Mouse (Mus musculus) spleen, postnatal 36 days (tissue): Measurements from ENCODE around the gene Bach2.

Experiments used
- DNase-seq, 2 experiments: peaks; one replicate each; pipeline ENCODE4 v3.0.0; 2022; ENCODE audit warnings: low spot score in 2 of 2, mixed read lengths in 1 of 2

Bach2 gene

GRCm38 (mm10) chr4:32327626-32328025, 89.0 kb downstream of the Bach2 start:
- DNase-seq = no peak

GRCm38 (mm10) chr4:32328561-32328960, 90.0 kb downstream of the Bach2 start:
- no peak for DNase-seq

- DNase-seq = no peak
Observed at GRCm38 (mm10) chr4:32330584-32331314, 92.1 kb downstream of the Bach2 start.

- no peak for DNase-seq
Observed at GRCm38 (mm10) chr4:32332028-32332427, 93.4 kb downstream of the Bach2 start.

GRCm38 (mm10) chr4:32334131-32334530, 95.5 kb downstream of the Bach2 start:
- DNase-seq = no peak

- DNase-seq = no peak
Observed at GRCm38 (mm10) chr4:32334765-32335164, 96.2 kb downstream of the Bach2 start.

GRCm38 (mm10) chr4:32335659-32336058, 97.1 kb downstream of the Bach2 start:
- peak; percentile 50 to 57 for DNase-seq

GRCm38 (mm10) chr4:32336642-32337041, 98.0 kb downstream of the Bach2 start:
- peak in 1 of 2 experiments; percentile 31 for DNase-seq

GRCm38 (mm10) chr4:32337638-32338037, 99.0 kb downstream of the Bach2 start:
- peak; percentile 32 to 47 for DNase-seq

- DNase-seq = no peak
Observed at GRCm38 (mm10) chr4:32338451-32338850, 99.8 kb downstream of the Bach2 start.

- no peak for DNase-seq
Observed at GRCm38 (mm10) chr4:32340844-32341243, 102.2 kb downstream of the Bach2 start.

GRCm38 (mm10) chr4:32342269-32342668, 103.7 kb downstream of the Bach2 start:
- peak in 1 of 2 experiments; percentile 49 for DNase-seq

GRCm38 (mm10) chr4:32343256-32344165, 104.9 kb downstream of the Bach2 start:
- peak; percentile 72 for DNase-seq

GRCm38 (mm10) chr4:32344276-32344675, 105.7 kb downstream of the Bach2 start:
- DNase-seq = no peak

GRCm38 (mm10) chr4:32347202-32347601, 108.6 kb downstream of the Bach2 start:
- DNase-seq = no peak

GRCm38 (mm10) chr4:32347711-32348110, 109.1 kb downstream of the Bach2 start:
- DNase-seq = no peak

GRCm38 (mm10) chr4:32349361-32349760, 110.8 kb downstream of the Bach2 start:
- DNase-seq = no peak

- DNase-seq = no peak
Observed at GRCm38 (mm10) chr4:32351236-32351635, 112.6 kb downstream of the Bach2 start.

GRCm38 (mm10) chr4:32351661-32352246, 113.2 kb downstream of the Bach2 start:
- no peak for DNase-seq

- no peak for DNase-seq
Observed at GRCm38 (mm10) chr4:32352442-32352841, 113.8 kb downstream of the Bach2 start.

- no peak for DNase-seq
Observed at GRCm38 (mm10) chr4:32352842-32353241, 114.2 kb downstream of the Bach2 start.

GRCm38 (mm10) chr4:32355935-32356617, 117.5 kb downstream of the Bach2 start:
- DNase-seq = no peak
